Mouse (Mus musculus): ENCODE data around the gene Cenpf.

DNA sequence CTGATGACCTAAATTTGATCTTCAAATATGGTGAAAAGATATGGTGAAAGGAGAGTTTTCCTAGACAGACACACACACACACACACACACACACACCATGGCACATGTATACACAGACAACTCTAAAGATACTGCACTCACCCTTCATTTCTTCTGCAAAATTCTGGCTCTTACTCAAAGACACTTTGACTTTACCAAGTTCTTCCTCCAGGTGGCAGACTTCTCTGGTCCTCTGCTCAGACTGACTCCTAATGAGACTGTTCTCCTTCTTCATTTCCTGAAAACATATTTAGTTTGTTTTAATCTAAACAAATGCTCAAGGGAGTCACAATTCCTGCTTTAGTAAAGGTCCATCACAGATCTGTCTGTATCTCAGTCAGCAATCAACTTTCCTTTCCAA lies 26.0 kb downstream of the Cenpf start:
- no peak for TF ChIP-seq GATA1 (IDR thresholded peaks at IDR 0.05; ENCODE audit: low read length)
- no peak for TF ChIP-seq TAL1 (IDR thresholded peaks at IDR 0.05; ENCODE audit: low read length)
